Mouse (Mus musculus) testis, adult 2 months (tissue): Measurements from ENCODE around the gene Mturn. TPM values are rescaled to one million over a fixed set of nuclear protein-coding genes. Genes with fewer than 3 reads are reported as not detected.

Experiments used
- H3K27ac ChIP-seq: fragments of 200-500 bp; 2 replicates; pipeline ENCODE4 v1.5.1; 2012; ENCODE audit warnings: low read depth, low read length; ENCODE audit not compliant: control insufficient read depth, insufficient read depth
- H3K27me3 ChIP-seq: fragments of 200-500 bp; 2 replicates; pipeline ENCODE4 v1.6.1; 2012; ENCODE audit warnings: mild to moderate bottlenecking, low read length, moderate library complexity; ENCODE audit not compliant: control insufficient read depth, insufficient read depth
- H3K36me3 ChIP-seq: fragments of 200-500 bp; 2 replicates; pipeline ENCODE4 v1.6.1; 2012; ENCODE audit warnings: mild to moderate bottlenecking, low read length; ENCODE audit not compliant: control insufficient read depth, insufficient read depth
- H3K4me1 ChIP-seq: fragments of 200-500 bp; 2 replicates; pipeline ENCODE4 v1.6.1; 2012; ENCODE audit warnings: low read length; ENCODE audit not compliant: control insufficient read depth, insufficient read depth
- H3K4me3 ChIP-seq: fragments of 200-500 bp; 2 replicates; pipeline ENCODE4 v1.5.1; 2012; ENCODE audit warnings: low read depth, mild to moderate bottlenecking, low read length, moderate library complexity, mixed read lengths; ENCODE audit not compliant: control insufficient read depth
- CTCF ChIP-seq: fragments of 200-500 bp; IDR thresholded peaks from 2 replicates; pipeline ENCODE4 v1.5.1; 2012; ENCODE audit warnings: low read depth, mild to moderate bottlenecking, inconsistent platforms, low read length, moderate library complexity; ENCODE audit not compliant: control insufficient read depth, insufficient read depth, insufficient replicate concordance
- POLR2A ChIP-seq: fragments of 200-500 bp; IDR thresholded peaks from 2 replicates; pipeline ENCODE4 v1.6.1; 2012; ENCODE audit warnings: low read depth, mild to moderate bottlenecking, inconsistent platforms, low read length, moderate library complexity; ENCODE audit not compliant: control insufficient read depth
- polyA plus RNA-seq: library from polyadenylated mRNA; depleted of rRNA; stranded (reverse); fragments of >200 nt; gene quantifications from 2 replicates; pipeline ENCODE4 v1.2.3, GENCODE M21; 2012

Mturn gene
- polyA plus RNA-seq, 1 experiment: 5.6 TPM

GRCm38 (mm10) chr6:54688467-54689323 lies 7.3 kb downstream of the Mturn start:
- Histone ChIP-seq H3K4me3 (no peak overlapping the region), H3K36me3 (no peaks in the 10 kb centered on the region), H3K27ac (no peak overlapping the region), H3K4me1 (no peaks in the 10 kb centered on the region; the same call in 1 of the 2 replicates), H3K27me3 (no peaks in the 10 kb centered on the region)
- TF ChIP-seq POLR2A: no peak
- no peak for TF ChIP-seq CTCF

GRCm38 (mm10) chr6:54689686-54690085 lies 8.3 kb downstream of the Mturn start:
- Histone ChIP-seq H3K36me3 (no peaks in the 10 kb centered on the region), H3K27ac (no peak overlapping the region), H3K27me3 (no peaks in the 10 kb centered on the region), H3K4me3 (no peak overlapping the region), H3K4me1 (no peaks in the 10 kb centered on the region; the same call in 1 of the 2 replicates)
- TF ChIP-seq CTCF (no peak), POLR2A (no peak)

GRCm38 (mm10) chr6:54690838-54691237 lies 9.4 kb downstream of the Mturn start:
- Histone ChIP-seq H3K27ac (no peak overlapping the region), H3K36me3 (no peaks in the 10 kb centered on the region), H3K4me3 (no peak overlapping the region), H3K4me1 (no peaks in the 10 kb centered on the region; the same call in 1 of the 2 replicates), H3K27me3 (no peaks in the 10 kb centered on the region)
- TF ChIP-seq CTCF: no peak
- no peak for TF ChIP-seq POLR2A

GRCm38 (mm10) chr6:54691368-54692116 lies 10.1 kb downstream of the Mturn start:
- no peaks in the 10 kb centered on the region for H3K36me3 ChIP-seq
- no peaks in the 10 kb centered on the region; the same call in 1 of the 2 replicates for H3K4me1 ChIP-seq
- TF ChIP-seq POLR2A (no peak), CTCF (no peak)
- H3K27ac ChIP-seq: no peak overlapping the region
- no peak overlapping the region for H3K4me3 ChIP-seq
- H3K27me3 ChIP-seq: no peaks in the 10 kb centered on the region

GRCm38 (mm10) chr6:54692201-54692600 lies 10.8 kb downstream of the Mturn start:
- Histone ChIP-seq H3K4me3 (no peak overlapping the region), H3K27me3 (no peaks in the 10 kb centered on the region), H3K4me1 (peaks cover 1% of the 10 kb centered on the region; the same call in 1 of the 2 replicates), H3K36me3 (no peaks in the 10 kb centered on the region), H3K27ac (no peak overlapping the region)
- TF ChIP-seq POLR2A (no peak), CTCF (no peak)

- peaks cover 2% of the 10 kb centered on the region; the same call in 1 of the 2 replicates for H3K4me1 ChIP-seq
- no peaks in the 10 kb centered on the region for H3K27me3 ChIP-seq
- H3K36me3 ChIP-seq: no peaks in the 10 kb centered on the region
- H3K27ac ChIP-seq: no peak overlapping the region
- no peak for TF ChIP-seq POLR2A
- TF ChIP-seq CTCF: no peak
- no peak overlapping the region for H3K4me3 ChIP-seq
Measured at GRCm38 (mm10) chr6:54693286-54693685, 11.9 kb downstream of the Mturn start.

- Histone ChIP-seq H3K27me3 (no peaks in the 10 kb centered on the region), H3K27ac (0 out of 2 replicates have a peak overlapping the region, but pooled peaks have one; percentile 40), H3K36me3 (no peaks in the 10 kb centered on the region), H3K4me1 (peaks cover 10% of the 10 kb centered on the region), H3K4me3 (peak overlapping the region; percentile 87)
- no peak for TF ChIP-seq POLR2A
- TF ChIP-seq CTCF: no peak
Measured at GRCm38 (mm10) chr6:54698691-54699476, 17.5 kb downstream of the Mturn start.
